Mouse (Mus musculus): ENCODE measurements at regions not wholly inside any gene's neighbourhood (a gene's known extent, or its start where the extent isn't known, plus 50 kb on each side); places are given as distances from the start of the nearest gene placed in this dataset.

DNA sequence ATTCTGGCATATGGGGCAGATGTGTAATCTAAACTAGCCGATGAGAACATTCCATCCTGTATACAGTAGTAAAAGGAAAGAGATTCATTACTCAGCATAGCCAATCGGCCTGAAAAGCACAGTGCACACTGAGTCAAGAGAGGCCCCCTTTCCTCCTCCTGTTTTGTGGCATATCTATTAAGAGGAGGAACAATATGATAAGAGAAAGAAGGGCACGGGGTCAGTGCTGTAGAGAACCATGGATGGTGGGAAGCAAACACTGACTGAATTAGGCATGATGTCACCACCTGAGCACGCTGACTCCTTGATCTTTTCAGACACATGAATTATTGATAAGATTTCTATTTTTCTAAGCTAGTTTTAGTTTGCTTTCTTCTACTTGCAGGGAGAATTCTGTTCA is 554.5 kb upstream of the Adamts9 start:
- DNase-seq (ENCODE audit: low spot score in 2 of 2), result no peak

DNA sequence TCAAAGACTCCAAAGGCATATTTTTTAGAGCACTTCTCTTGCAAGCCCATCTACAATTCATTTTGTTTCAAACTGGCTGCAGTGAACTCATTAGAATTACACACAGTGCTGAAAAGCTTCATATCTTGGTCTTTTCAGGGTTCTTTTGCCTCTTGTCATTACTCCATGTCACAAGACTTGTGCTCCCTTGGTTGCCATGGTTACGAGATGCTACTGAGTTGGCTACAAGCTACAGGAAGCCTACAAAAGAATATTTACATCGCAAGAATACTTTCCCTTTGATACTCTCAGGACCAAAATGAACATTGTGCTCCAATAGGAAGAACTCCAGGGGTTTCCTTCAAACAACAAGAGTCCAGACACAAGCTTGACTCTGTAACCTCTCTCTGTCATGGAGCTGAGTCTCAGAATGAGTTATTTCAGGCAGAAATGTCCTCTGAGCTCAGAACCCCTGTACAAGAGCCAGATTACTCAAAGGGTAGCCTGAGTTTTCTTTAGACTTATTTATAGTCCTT is 545.2 kb upstream of the Adamts9 start:
- no peak for DNase-seq (ENCODE audit: low spot score in 2 of 2)

- no peak for DNase-seq (ENCODE audit: low spot score in 2 of 2)
These were observed 535.2 kb upstream of the Adamts9 start for GRCm38 (mm10) chr6:93478521-93478920.

GRCm38 (mm10) chr6:93474981-93475380 is 531.7 kb upstream of the Adamts9 start:
- no peak for DNase-seq (ENCODE audit: low spot score in 2 of 2)

- DNase-seq (ENCODE audit: low spot score in 2 of 2), result no peak
These were observed 524.6 kb upstream of the Adamts9 start for GRCm38 (mm10) chr6:93467867-93468266.

- no peak for DNase-seq (ENCODE audit: low spot score in 2 of 2)
These were observed 519.6 kb upstream of the Adamts9 start for GRCm38 (mm10) chr6:93462861-93463260.

DNA sequence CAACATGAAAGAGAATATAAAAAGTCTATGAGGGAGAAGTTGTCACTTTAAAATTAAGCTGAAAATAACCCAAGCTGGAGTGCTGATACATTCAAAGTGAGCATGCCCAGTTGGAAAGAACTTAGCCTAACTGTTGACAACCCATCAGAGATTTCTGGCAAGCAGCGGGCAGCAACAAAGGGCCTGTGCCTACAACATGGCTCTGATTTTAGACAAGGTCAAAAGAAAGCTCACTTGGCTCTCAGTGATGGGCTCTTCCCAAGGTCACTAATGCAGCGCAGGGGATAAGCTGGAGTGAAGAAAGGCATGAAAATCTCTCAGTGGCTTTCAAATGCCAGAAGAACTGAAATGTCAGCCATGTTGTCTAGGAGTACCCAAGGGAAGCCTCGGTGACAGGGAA is 518.1 kb upstream of the Adamts9 start:
- DNase-seq (ENCODE audit: low spot score in 2 of 2), result no peak

GRCm38 (mm10) chr6:93457613-93458012 is 514.3 kb upstream of the Adamts9 start:
- DNase-seq (ENCODE audit: low spot score in 2 of 2), result no peak

- no peak for DNase-seq (ENCODE audit: low spot score in 2 of 2)
These were observed 513.2 kb upstream of the Adamts9 start for GRCm38 (mm10) chr6:93456383-93457033.

- DNase-seq (ENCODE audit: low spot score in 2 of 2), result no peak
These were observed 502.3 kb upstream of the Adamts9 start for GRCm38 (mm10) chr6:93445568-93445967.

GRCm38 (mm10) chr6:93445124-93445523 is 501.8 kb upstream of the Adamts9 start:
- no peak for DNase-seq (ENCODE audit: low spot score in 2 of 2)

DNA sequence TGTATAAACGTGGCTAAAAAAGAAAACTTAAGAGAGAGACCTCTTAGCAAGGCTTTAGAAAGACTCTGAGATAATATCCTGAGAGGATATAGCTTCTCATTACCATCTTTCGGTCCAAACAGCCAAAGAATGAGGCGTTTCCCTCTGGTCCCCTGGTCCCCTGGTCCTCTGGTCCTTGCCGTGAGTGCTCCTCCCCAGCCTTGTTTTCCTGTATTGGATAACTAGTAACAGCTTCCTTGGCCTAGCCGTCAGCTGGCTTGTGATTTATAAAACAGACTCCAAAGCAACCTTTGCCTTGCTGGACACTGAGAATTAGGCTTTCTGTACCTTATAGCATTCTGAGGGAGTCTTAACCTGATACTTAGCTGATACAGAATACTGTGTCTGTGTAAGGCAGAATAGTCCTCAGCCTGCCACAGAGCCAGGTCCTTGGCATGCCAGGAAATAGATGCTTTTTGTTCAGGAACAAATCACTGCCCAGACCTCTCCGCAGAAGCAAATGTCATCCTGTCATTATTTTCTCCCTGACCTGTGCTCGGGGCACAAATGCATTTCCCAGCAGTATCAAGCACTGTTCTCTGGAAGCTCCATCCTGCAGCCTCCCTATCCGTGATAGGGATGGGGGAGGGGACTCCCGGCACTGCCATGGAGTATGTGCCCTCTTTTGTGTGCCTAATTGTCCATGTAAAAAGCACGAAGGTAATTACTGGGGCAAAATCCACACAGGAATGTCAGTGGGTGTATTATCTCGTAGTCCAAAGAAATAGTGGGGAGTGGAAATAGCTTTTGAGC is 500.7 kb upstream of the Adamts9 start:
- DNase-seq (ENCODE audit: low spot score in 2 of 2), result no peak

- no peak for DNase-seq (ENCODE audit: low spot score in 2 of 2)
These were observed 490.2 kb upstream of the Adamts9 start for GRCm38 (mm10) chr6:93433446-93433845.

GRCm38 (mm10) chr6:93426141-93426540 is 482.8 kb upstream of the Adamts9 start:
- DNase-seq (ENCODE audit: low spot score in 2 of 2), result no peak

- DNase-seq (ENCODE audit: low spot score in 2 of 2), result no peak
These were observed 479.6 kb upstream of the Adamts9 start for GRCm38 (mm10) chr6:93422906-93423305.

GRCm38 (mm10) chr6:93422253-93422652 is 479.0 kb upstream of the Adamts9 start:
- DNase-seq (ENCODE audit: low spot score in 2 of 2), result no peak

DNA sequence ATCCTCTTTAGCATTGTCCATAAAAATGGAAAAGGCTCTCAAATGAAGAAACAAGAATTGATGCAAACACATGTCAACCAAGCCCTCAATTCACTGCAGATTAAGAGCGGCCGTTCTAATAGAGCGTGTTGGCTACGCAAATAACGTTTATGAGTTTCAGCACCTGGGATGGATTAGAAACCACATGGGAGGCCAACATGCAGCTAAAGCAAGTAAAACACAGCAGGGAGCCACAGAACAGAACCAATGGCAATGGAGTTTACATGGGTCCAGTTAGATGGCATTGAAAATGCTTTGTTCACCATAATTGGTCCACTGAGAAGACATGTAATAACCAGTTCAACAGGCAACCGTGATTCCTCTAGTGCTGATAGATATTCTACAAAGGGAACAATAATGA is 474.3 kb upstream of the Adamts9 start:
- no peak for DNase-seq (ENCODE audit: low spot score in 2 of 2)

GRCm38 (mm10) chr6:93416006-93416405 is 472.7 kb upstream of the Adamts9 start:
- DNase-seq (ENCODE audit: low spot score in 2 of 2), result no peak

- DNase-seq (ENCODE audit: low spot score in 2 of 2), result no peak
These were observed 467.8 kb upstream of the Adamts9 start for GRCm38 (mm10) chr6:93411077-93411452.

DNA sequence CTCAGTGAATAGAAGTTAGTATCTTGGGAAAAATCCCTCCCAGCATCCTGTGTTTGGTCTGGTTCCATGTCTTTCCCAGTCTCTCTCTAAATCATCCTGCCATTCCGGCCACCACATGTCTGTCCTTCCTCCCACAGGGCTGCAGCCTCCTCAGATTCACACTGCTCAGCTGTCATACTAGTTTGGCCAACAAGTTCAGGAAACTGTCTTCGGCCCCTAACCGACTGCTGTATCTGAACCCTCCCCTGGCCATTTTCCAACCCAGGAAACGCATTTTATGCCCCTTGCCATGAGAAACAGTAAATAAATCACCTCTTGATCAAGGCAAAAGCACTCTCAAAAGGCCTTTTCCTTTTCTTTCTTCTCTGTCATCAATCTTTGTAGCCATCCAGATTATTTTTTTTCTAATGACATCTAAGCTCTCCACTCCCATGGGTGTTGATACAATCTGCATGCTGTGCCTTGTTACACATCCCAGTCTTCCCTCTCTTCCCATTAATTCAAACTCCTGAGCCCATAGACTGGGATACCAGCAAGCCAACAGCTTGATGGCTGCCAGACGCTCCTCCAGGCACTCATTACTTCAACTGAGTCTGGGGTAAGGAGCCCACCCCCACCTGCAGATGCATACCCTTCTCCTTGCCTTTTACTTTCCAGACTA is 467.3 kb upstream of the Adamts9 start:
- DNase-seq (ENCODE audit: low spot score in 2 of 2), result no peak

DNA sequence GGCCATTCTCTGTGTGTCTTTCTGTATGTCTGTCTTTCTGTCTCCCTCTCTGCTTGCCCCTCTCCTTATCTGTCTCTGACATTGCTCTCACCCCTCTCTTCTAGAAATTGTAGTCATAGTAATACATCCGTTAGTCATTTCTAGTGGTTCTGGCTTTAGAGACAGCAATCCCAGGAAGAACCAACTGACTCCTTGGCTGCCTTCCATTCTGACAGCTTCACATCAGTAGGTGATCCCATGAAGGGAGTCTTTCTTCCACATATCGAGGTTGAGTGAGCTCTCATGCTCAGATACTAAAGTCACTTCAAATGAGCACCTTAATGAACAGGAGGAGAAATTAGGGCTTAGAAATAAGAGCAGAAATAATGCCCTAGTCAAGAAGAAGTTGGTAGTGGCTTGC is 455.3 kb upstream of the Adamts9 start:
- DNase-seq (ENCODE audit: low spot score in 2 of 2), result no peak

GRCm38 (mm10) chr6:93397074-93397473 is 453.8 kb upstream of the Adamts9 start:
- DNase-seq (ENCODE audit: low spot score in 2 of 2), result no peak
